Mouse (Mus musculus): ENCODE data around the gene Fastkd5.
A peak's percentile ranks its signal among the peaks of the same experiment; 100 is the strongest.
"Not testable (repeated sequence)": the region's sequence is repeated elsewhere in the genome, so short reads cannot be mapped to it uniquely, and the experiment has no call there.

Gene Fastkd5

GRCm38 (mm10) chr2:130629839-130630203, at the start of gene Fastkd5, which contains the start of gene Ubox5:
Fastkd5 (minus strand) TSS chr2:130630027.
Ubox5 (minus strand) TSS chr2:130630038.
- DNase-seq (ENCODE audit: low spot score in 2 of 2) = peak; percentile 94 to 95

DNA sequence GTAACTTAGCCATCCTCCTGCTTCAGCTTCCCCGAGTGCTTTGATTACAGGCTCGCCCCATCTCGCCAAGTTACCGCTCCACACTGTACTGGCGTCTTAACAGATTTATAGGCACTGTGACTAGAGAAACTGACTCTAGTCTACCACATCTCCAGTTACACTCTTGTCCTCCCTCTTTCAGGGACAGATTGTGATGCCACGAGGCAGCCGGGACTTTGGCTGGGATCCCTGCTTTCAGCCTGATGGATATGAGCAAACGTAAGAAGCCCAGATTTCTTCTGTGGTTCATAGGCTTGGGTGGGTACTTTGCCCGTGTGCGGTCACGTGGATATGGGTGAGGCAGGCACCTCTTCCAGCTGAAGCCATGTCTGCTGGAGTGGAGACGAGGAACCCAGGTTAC, 49.3 kb upstream of the Fastkd5 start:
- no peak for DNase-seq (ENCODE audit: low spot score in 2 of 2)

- DNase-seq (ENCODE audit: low spot score in 2 of 2) = no peak
These were observed 47.4 kb upstream of the Fastkd5 start for GRCm38 (mm10) chr2:130677211-130677610.

DNA sequence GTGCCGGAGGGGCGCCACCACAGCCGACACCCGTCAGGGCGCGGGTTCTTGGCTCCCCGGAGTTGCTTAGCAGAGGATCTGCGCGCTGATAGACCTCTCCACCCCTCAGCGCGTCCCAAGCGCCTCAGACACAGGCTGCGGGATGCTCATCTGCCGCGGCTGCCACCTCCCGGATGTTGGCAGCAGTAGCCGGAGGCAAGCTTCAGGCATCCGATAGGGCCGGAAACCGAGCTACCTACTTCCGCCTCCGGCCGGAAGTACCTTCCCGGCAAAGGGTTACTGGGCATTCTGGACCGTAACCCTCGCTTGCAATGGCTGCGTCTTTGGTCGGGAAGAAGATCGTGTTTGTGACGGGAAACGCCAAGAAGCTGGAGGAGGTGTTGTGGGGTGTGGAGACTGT, 37.7 kb upstream of the Fastkd5 start, which contains the start of gene Itpa:
TSS of gene Itpa (plus strand) at position 52 of the 400 bp plus-strand sequence.
- DNase-seq (ENCODE audit: low spot score in 2 of 2) = peak; percentile 77 to 84

GRCm38 (mm10) chr2:130664102-130664701, 34.4 kb upstream of the Fastkd5 start, which contains the start of gene Ddrgk1:
Ddrgk1 (minus strand) TSS chr2:130664659.
- peak; percentile 63 to 87 for DNase-seq (ENCODE audit: low spot score in 2 of 2)

DNA sequence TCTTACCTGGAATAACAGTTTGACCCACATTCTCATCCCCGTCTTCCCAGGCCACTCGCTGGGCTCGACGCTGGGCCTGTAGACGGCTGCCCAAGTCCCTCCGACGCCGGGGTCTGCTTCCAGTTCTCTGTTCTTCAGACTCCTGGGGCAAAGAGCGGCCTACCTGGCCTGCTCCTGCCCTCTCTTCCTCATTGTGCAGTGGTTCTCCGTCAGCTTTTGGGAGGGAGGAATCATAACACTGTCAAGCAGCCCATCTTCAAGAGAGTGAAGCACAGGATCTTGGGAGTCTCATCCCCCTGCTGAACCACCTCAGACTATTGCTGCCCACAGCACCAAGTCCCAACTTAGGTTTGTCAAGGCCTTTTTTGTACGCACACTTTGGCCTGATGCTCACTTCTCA, 33.5 kb upstream of the Fastkd5 start:
- DNase-seq (ENCODE audit: low spot score in 2 of 2) = no peak

DNA sequence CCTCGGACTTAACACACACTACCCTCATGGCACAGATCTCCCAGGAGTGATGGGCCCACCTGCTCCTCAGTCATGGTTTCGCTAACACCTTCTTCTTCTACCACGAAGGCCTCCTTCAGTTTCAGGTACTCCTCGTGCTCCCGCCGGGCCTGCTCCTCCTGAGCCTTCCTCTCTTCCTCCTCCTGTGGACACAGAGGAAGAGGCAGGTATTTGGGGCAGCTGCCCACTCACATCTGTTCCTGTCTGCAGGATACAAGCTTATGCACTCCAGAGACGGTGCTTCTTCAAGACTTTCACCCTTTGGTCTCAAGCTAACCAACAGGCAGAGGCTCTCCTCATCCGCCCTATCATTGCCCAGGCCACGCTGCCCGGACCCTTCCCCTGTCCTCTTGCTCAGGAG, 28.7 kb upstream of the Fastkd5 start:
- DNase-seq (ENCODE audit: low spot score in 2 of 2) = no peak

DNA sequence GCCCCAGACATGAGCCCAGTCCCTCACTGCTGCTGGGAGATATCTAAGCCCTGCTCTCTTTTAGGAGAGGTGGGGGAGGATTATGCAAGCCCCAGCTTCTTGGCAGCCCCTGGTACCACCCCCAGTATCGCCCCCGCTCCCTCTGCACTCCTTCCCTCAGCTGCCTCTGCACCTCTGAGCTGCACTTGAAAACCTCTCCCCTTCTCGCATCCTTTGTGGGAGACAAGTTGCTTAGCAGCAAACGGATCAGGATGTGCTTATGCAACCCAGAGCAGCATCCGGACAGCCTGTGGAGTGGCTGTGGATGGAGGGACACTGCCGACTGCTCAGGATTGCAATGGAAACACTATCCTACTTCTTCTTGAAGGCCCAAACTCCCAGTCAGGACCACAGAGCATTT, 27.7 kb upstream of the Fastkd5 start:
- DNase-seq (ENCODE audit: low spot score in 2 of 2) = no peak

DNA sequence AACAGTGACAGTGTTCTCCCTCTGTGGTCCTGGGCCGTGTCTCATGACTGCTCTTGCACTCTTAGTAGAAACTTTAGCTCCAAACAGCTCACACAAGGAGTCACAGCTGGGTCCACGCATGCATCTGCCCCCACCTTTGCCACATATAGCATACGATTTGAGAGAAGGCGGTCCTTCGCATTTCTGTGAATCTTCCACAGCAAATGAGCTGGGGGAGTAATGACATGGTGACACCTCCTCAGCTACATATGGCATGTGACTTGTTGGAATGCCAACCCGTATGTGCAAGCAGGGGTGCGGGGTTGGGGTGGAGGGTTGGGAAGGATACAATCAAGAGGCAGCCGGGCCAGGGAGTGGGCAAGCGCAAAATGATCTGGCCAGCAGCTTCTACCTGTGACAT, 26.7 kb upstream of the Fastkd5 start:
- no peak for DNase-seq (ENCODE audit: low spot score in 2 of 2)

DNA sequence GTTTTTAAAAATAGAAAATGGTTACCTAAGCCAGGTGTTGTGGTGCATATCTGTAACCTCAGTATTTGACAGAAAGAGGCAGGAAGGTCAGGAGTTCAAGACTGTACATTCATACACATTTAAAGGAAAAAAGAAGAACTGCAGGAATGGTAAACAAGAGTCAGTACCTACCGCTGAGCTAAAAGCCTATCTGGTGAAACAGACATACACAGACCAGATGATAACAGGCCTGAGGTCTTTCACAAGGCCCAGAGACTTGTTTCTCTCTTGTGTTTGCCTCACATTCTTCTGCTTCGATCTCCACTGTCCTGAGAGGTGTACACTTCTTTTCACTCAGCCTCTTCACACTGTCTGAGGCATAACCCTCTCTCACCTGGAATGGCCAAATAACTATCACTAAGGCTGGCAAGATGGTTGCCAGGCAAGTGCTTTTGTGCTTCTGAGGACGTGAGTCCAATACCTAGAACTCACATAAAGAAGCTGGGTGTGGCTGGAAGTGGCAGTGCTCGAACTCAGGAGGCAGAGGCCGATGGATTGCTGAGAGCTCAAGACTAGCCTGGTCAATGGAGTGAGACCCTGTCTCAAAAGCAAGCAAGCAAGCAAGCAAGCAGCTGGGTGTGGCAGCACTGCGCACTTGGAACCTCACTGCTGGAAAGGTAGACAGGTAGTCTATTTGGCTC, 26.0 kb upstream of the Fastkd5 start:
- no peak for DNase-seq (ENCODE audit: low spot score in 2 of 2)

DNA sequence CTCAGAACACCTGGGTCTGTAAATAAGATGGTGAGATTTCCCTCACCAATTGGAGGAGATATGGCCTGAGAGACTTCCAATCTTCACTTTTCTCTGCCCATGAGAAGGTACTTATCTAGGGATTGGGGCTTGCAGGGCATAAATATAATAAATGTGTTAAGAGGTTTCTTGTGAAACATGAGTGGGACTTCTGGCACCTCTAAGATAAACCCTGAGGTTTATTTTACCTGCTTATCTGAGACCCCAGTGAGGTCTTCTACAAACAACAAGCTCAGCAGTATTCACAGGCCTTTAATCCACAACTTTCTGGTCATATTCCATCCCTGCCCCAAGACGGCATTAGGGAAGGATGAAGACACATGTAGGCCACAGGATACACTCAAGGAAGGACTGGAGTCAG, 23.9 kb upstream of the Fastkd5 start:
- no peak for DNase-seq (ENCODE audit: low spot score in 2 of 2)

DNA sequence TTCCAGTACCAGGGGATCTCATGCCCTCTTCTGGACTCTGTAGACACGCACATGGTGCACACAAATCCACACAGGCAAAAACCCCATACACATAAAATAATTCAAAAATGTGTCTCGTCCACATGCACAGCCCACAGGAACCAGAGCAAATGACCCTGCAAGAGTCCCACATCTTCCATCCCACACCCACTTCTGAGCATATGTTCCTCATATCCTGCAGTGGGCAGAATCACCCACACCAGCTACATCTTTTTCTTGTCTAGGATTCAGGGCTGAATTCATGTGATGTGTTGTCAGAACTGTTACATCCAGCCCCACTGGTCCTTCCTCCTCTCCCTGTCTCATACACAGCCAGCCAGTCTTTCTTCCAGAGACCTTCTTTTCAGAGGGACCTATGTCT, 23.5 kb upstream of the Fastkd5 start:
- no peak for DNase-seq (ENCODE audit: low spot score in 2 of 2)

- not testable (repeated sequence) for DNase-seq (ENCODE audit: low spot score in 2 of 2)
These were observed 19.2 kb upstream of the Fastkd5 start for GRCm38 (mm10) chr2:130649028-130649427.

DNA sequence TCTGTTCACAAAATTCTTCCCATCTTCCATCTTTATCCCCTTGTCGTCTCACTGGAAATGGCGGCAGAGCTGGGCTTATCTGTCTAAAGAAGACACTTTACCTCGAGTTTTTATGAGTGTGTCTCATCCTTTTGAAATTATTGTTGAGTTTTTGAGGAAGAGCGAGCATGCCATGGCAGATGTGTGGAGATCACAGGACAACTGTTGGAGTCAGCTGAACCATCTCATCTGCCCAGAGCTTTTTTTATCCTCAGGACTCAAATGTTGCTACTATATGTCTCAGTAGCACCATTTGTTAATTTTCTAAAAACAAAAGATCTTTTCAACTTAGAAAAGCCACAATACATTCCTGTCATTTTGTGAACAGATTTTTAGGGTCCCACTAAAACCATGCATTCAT, 15.4 kb upstream of the Fastkd5 start:
- DNase-seq (ENCODE audit: low spot score in 2 of 2) = no peak

DNA sequence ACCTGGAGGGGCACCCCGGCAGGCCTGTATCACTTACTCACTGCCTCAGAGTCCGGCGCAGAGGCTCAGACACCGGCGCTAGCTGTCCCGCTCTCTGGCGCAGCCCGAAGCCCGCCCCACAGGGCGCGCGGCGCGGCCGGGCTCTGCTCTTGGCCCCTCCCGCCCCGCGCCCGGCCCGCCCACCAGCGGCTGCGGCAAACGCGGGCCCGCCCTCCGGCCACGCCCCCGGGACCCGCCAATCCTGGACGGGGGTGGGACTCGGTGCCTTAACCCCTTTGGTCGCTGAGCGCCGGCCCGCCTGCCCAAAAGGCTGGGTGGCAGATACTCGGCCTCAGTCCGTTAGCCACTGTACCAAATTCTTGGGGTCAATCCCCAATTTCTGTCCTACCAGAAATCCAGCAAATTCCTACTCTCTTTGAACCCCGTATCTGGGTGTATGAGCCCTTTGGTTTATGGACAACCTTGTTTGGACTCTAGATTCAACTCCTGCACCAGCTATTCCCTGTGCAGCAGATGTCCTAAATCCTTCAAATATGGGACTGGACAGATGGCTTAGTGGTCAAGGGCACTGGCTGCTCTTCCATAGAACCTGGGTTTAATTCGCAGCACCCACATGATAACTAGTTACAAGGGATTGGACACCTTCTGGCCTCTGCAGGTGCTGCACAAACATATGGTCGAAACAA, 13.0 kb upstream of the Fastkd5 start, which contains the start of gene Lzts3:
TSS of gene Lzts3 (minus strand) at position 120 of the 686 bp plus-strand sequence.
- DNase-seq (ENCODE audit: low spot score in 2 of 2) = peak; percentile 91 to 94

DNA sequence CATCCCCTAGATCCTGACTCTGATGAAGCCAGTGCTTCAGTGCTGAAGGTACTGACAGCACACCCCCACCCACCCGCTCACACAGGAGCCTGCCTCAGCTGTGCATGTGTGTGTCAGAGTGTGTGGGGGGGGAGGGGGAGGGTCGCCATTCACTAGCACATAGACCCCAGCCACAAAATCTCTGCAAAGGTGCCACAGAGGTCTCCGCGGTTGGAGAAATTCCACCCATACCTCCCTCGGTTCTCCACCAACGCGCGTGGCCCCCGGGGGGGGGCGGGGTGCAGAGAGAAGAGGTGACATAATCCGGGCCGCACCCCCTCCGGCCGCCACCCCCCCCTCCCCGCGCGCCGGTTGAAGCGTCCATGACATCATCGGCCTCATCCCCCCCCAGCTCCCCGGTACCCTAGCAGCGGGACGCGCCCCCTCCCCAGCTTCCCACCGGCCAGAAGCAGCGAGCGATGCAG, 12.4 kb upstream of the Fastkd5 start:
- peak in 1 of 2 experiments; percentile 32 for DNase-seq (ENCODE audit: low spot score in 2 of 2)

DNA sequence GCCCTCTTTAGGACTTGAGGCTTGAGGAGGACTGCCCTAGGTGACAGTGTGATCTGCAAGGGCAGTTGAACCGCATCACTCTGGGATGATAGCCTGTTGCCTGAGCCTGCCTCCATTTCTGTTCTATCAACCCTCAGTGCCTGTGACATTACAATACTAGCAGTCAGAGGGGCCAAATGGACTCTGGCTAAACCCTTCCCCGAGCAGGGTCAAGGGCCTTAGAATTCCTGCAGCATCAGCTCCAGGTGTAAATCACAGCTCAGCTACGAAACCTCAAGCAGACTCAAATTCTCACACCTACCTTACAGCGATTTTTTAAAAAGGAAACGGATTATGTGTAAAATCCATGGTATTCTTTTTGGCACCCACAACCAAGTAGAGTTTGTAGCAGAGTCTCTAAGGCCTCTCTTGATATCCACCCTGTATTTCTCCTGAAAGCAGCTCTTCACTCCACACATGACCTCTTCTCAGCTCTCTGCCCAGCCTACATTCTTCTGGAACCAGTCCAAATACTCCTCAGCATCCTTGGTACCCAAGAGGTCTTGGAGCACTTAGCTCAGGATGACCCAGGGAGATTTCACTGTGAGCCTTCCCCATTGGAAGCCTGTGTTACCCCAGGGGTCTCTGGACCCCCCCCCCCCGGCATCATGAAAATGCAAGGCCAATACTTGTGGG, 11.7 kb upstream of the Fastkd5 start:
- DNase-seq (ENCODE audit: low spot score in 2 of 2) = no peak

- DNase-seq (ENCODE audit: low spot score in 2 of 2) = no peak
These were observed 9.4 kb upstream of the Fastkd5 start for GRCm38 (mm10) chr2:130639276-130639675.

DNA sequence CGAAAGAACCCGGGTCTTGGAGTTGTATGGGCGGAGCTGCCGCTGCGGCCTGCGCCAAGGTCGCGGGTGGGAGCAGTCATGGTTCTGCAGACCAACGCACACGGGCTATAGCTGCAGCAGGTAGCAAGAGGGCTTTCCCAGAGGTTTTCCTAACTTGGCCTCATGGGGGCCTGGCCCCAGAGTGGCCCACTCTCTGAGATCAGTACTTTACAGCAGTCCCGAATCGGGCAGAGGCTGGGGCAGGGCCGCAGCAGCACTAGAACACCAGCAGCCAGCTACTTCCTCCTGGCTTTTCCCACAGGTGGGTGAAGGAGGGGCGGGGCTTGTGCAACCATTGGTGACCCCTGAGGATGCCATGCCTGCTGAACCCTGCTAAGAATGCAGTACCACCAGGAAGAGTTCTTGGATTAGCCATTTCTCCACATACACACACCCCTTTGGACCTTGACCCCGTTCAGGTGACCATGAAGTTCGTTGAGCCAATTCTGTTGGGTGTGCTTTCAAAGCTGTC, 8.3 kb upstream of the Fastkd5 start:
- DNase-seq (ENCODE audit: low spot score in 2 of 2) = no peak

- DNase-seq (ENCODE audit: low spot score in 2 of 2) = no peak
These were observed 6.0 kb upstream of the Fastkd5 start for GRCm38 (mm10) chr2:130635847-130636246.

- peak in 1 of 2 experiments; percentile 27 for DNase-seq (ENCODE audit: low spot score in 2 of 2)
These were observed 5.0 kb upstream of the Fastkd5 start for GRCm38 (mm10) chr2:130634739-130635411.

All from cerebellum, postnatal 4 days (tissue).